Mouse (Mus musculus) spleen, adult 18-20 months (tissue): ENCODE results near the gene Opcml.

ENCODE experiments used
- DNase-seq, 2 experiments: peaks; one replicate each; pipeline ENCODE4 v3.0.0; 2022; ENCODE audit warnings: mixed read lengths in 2 of 2

The Opcml gene

DNA sequence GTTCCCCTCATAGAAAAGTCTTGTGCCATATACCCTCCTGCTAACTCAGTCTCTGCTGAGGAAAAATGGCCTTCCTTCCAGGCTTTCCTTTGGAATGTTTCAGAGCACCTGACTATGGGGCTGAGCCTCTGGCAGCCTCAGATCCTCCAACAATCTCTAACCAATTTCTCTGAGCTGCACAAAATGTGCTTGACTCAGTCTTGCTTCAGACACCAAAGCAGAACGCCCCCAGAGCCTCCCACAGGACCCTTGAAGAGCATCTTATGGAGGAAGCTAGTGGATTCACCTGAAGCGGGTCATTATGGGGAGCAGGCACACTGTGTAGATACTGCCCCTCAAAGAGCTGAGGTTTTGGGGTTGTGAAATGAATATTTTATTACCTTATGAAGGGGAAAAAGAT lies 386.5 kb downstream of the Opcml start:
- DNase-seq: no peak

GRCm38 (mm10) chr9:28178123-28178887 lies 387.7 kb downstream of the Opcml start:
- no peak for DNase-seq

- no peak for DNase-seq
Measured at GRCm38 (mm10) chr9:28181916-28182315, 391.3 kb downstream of the Opcml start.

DNA sequence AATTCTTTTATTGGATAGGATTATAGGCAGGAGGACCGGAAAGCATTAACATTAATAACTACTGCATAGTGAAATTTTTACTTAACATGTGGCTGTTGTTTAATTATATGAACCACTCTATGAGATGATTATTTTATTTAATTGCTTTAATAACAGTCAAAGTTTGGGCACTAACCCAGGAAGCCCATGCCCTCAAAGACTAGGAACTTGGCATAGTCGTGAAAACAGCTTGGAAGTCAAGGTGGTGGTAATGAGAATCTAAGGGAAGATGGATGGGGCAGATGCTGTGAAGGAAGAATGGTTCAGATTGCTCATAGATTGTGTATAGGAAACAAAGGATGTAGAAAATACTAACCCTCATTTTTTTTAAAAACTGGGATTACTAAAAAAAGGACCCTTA lies 399.7 kb downstream of the Opcml start:
- DNase-seq: no peak

DNA sequence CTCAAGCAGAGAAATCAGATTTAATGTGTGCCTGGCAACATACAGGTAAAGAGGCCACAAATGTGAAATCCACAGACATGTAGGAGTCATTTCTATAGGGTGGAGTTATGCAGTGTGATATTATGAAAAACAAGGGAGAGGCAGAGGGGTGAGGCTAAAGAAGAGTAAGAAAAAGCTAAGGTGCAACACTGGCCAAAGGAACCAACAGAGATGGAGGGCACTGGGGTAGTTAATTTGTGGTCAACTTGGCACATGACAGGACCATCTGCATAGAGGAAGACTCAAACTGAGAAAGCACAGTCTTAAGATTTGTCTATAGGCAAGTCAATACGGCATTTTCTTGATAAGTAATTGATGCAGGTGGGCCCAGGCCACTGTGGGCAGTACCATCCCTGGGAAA lies 400.2 kb downstream of the Opcml start:
- no peak for DNase-seq

DNA sequence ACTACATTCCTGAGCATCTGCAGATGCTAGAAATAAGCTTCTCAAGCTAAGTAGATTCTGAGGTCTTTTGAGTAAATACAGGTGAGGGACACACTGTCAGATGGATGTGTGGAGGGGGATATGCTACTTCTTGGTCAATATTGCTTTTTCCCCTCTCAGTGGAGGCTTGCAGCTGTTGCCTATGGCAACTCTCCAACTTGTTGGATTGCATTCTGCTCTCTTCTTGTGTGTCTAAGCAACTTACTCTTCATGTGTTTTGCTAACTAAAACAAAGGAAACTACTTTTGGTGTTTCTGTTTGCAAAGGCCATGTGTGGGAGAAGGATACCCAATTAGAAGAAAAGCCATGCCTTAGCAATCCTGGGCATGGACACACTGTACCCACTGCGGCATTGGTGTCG lies 406.0 kb downstream of the Opcml start:
- no peak for DNase-seq

DNA sequence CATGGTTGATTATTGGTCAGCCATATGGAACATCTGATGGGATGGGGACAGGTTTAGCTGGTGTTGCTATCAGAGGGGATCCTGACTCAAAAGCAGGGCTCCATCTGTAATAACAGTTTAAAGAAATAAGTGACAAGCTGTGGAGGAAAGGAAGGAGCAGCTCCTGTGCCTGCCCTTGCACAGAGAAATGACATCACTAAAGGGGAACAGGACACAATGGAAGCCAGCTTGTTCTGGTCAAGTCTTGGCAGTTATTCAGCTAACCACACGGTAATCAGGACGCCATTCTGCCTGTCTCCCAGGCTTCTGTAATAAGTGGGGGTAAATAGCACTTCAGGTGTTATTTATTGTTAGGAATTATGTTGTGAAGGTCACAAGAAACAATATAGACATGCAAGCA lies 406.5 kb downstream of the Opcml start:
- DNase-seq: no peak

GRCm38 (mm10) chr9:28197631-28198030 lies 407.1 kb downstream of the Opcml start:
- DNase-seq: no peak

GRCm38 (mm10) chr9:28198106-28198694 lies 407.6 kb downstream of the Opcml start:
- no peak for DNase-seq

DNA sequence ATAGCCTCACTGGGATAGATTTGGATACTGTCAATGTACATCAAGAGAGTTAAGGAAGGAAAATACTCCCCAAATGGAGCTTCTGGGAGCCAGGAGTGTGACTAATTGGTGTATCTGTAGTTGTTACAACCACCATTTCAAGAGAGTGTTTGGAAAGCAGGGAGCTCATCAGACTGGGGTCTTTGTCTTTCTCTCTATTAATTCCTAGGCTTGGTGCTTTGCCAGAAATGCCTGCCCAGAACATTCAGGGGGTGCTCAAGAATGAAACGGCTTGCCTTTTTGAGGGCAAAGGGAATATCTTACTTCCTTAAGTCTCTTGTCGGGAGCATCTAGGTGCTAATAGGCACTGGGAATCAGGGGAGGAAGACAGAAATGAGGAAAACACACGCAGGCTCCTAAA lies 416.9 kb downstream of the Opcml start:
- DNase-seq: no peak

GRCm38 (mm10) chr9:28208696-28209095 lies 418.1 kb downstream of the Opcml start:
- no peak for DNase-seq

GRCm38 (mm10) chr9:28211877-28212276 lies 421.3 kb downstream of the Opcml start:
- DNase-seq: no peak

- DNase-seq: no peak
Measured at GRCm38 (mm10) chr9:28213893-28214292, 423.3 kb downstream of the Opcml start.

DNA sequence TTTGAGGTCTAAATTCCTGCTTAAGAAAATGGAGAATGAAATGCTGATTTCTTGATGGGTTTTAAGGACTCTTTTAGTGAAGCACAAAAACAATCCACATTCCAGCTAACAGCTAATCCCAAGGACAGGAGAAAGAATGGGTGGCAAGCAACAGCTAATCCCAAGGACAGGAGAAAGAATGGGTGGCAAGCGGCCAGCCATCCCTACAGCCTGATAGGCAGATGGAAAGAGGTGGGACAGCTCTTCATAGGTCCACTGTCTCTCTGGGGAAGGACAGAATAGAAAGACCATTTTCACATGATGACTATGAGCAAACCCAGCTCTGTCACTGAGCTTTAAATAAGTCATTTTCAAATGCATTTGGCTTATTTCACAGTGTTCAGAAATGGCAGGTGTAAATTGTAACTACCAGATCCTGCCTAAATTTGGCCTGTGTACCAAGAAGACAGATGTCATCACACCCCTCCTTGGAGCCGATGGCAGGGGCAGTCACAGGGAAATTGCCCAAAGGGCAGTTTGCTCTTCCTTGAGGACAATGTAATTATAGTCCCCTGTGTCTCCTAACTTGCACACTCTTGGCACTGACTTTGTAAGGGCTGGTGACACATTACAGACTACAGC lies 427.6 kb downstream of the Opcml start:
- DNase-seq: no peak

GRCm38 (mm10) chr9:28222726-28223125 lies 432.2 kb downstream of the Opcml start:
- no peak for DNase-seq

DNA sequence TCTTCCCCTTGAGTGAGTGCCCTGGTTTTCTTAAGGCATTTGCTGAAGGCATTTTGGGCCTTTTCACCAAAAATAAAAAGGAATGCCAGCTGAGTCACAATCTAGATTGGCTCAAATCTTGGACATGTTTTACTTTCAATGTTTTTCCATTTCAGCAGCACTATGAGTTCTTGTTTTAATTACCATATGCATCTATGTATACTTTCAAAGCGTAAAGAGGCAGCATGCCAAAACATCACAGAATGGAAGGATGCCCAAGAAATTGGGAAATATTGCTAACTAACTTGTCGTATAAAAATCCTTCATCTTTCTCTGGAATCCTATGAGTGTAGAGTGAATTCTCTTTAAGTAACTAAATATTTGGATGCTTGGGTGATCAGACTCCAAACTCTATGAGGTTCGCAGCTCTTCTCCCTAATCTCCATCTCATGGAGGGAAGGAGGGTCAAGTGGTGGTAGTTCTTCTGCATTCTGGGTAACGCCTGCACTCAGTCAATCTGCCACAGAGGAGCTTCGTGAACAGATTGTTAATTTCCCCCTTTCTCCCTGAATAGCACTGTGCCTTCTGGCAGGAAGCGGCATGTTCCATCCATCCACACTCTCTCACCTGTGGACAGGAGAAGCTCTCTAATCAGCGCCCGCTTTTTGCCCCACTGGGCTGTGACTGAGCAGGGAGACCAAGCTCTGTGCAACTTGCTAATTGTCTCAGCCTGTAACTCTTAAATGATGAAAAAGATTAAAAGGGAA lies 435.4 kb downstream of the Opcml start:
- DNase-seq: no peak

GRCm38 (mm10) chr9:28226570-28226951 lies 436.0 kb downstream of the Opcml start:
- DNase-seq: no peak

- DNase-seq: no peak
Measured at GRCm38 (mm10) chr9:28238450-28238849, 447.9 kb downstream of the Opcml start.

- DNase-seq: no peak
Measured at GRCm38 (mm10) chr9:28247742-28248503, 457.3 kb downstream of the Opcml start.

DNA sequence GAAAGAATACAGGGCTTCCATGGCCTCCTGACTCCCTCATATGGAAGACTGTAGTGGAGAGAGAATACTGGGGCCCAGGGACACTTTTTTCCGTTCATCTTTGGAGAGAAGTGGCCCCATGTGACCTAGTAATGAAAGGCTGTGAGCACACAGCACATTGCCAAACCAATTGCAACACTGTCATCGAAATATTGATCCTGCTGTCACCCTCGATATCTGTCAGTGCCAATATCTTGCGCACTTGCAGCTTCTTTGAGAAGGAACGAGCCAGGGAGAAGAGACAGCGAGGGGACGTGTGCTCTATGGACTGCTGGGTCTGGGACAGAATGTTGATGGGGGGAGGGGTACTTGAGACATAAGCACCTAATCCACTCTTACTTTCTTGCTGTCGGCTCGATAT lies 460.8 kb downstream of the Opcml start:
- no peak for DNase-seq

DNA sequence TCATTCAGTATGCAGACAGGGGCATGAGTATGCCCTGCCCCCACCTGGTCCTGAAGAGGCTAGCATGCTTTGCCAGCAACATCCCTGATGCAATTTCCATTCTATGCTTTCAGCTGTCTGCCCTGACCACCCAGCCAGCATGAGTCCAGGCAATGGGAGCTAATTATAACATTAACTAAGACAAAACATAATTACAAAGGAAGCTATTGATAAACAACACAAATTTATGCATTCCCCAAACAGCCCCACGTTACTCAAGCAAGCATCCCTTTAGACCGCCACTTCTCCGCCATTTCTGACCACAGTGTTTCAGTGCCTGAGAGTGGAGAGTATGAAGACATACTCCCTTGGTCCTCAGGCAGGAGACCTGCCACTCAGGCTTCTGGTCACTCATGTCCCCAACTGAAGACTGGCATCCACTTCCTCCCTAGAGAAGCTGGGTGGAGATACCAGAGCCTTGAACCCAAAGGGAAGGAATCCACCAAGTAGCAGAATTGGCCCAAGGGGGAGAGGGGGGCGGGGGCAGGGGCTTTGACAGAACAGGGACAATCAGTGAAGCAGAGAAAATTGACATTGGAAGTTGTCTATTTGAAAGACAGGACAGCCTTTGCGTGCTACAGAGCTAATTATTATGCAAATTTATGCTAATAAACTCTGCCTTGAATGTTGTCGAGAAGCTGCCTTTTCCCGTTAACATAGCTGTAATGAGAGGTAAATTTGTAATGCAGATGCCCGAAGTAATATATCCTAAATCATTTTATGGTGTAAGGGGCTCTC lies 464.7 kb downstream of the Opcml start:
- no peak for DNase-seq

DNA sequence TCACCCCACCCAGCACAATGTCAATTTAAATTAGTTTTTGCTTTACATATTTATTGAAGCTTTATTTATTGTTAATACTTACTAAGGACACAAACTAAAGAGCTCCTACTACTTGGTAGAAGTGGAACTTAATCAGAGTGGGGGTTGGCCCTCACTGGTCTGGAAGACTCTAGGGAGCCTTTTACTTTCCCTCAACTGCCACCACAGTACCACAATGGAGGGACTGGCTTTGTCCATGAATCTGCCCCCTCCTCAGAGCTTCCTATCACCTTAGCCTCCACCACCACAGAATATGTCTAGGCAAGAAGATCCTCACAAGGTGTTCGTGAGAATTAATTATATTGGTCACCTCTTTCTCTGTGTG lies 465.3 kb downstream of the Opcml start:
- DNase-seq: no peak
